Comparison of ENCODE assay signal across 25 mouse cellular contexts in genomic region chr7:116205451-116205850, GRCm38 (mm10).
"Had no signal": no experiment of that assay in that cellular context is flagged by ENCODE, and none has a peak within 500 bp of the region (broad histone marks: within the 10 kb centered on the region; RNA-seq: fewer than 3 reads in every experiment).

No protein-coding gene starts in this region.

- ATAC-seq: hindbrain, embryonic 16.5 days; inflammation-experienced regulatory T-cells, adult 6 months; intestine, embryonic 15.5 days; intestine, postnatal 0 days had no signal

- H3K9ac ChIP-seq: heart, embryonic 13.5 days; hindbrain, embryonic 12.5 days; hindbrain, embryonic 14.5 days; intestine, embryonic 15.5 days; limb, embryonic 12.5 days; liver, embryonic 13.5 days had no signal

- DNase-seq: gastrocnemius, adult 2 months; gastrocnemius, postnatal 10 days; gastrocnemius, postnatal 25 days; heart, adult 18-20 months; heart, postnatal 10 days; heart, postnatal 4 days; kidney, adult 18-20 months; kidney, adult 8-10 months; kidney, postnatal 10 days; kidney, postnatal 25 days; kidney, postnatal 4 days; liver, embryonic 13.5 days had no signal

- H3K36me3 ChIP-seq: heart, embryonic 13.5 days; hindbrain, embryonic 10.5 days; hindbrain, embryonic 12.5 days; intestine, embryonic 15.5 days; limb, embryonic 10.5 days; limb, embryonic 12.5 days; liver, embryonic 13.5 days had no signal

- H3K9me3 ChIP-seq: heart, embryonic 13.5 days; hindbrain, embryonic 10.5 days; hindbrain, embryonic 12.5 days; intestine, embryonic 15.5 days; limb, embryonic 10.5 days; limb, embryonic 12.5 days; liver, embryonic 13.5 days had no signal

- H3K4me3 ChIP-seq: gastrocnemius, adult 2 months; heart, embryonic 13.5 days; hindbrain, embryonic 10.5 days; hindbrain, embryonic 12.5 days; intestine, embryonic 15.5 days; layer of hippocampus, adult 2 months; left cerebral cortex, adult 2 months; limb, embryonic 10.5 days; limb, embryonic 12.5 days; liver, embryonic 13.5 days had no signal

- H3K27ac ChIP-seq: gastrocnemius, adult 2 months; heart, embryonic 13.5 days; hindbrain, embryonic 10.5 days; hindbrain, embryonic 12.5 days; hindbrain, embryonic 14.5 days; intestine, embryonic 15.5 days; layer of hippocampus, adult 2 months; left cerebral cortex, adult 2 months; limb, embryonic 10.5 days; limb, embryonic 12.5 days; liver, embryonic 13.5 days had no signal

- H3K4me2 ChIP-seq: heart, embryonic 11.5 days; heart, embryonic 13.5 days; hindbrain, embryonic 12.5 days; hindbrain, embryonic 14.5 days; intestine, embryonic 15.5 days; limb, embryonic 12.5 days; liver, embryonic 13.5 days had no signal

- H3K27me3 ChIP-seq: heart, embryonic 13.5 days; hindbrain, embryonic 12.5 days; intestine, embryonic 15.5 days; limb, embryonic 12.5 days; liver, embryonic 13.5 days had no signal
